Mouse (Mus musculus) C2C12 (cell line): ENCODE results near the gene Nek7.

Source experiments
- CEBPB ChIP-seq: IDR thresholded peaks from one replicate; pipeline ENCODE4 v1.6.1; 2011; ENCODE audit warnings: low read depth, mild to moderate bottlenecking, control low read depth, moderate library complexity
- CTCF ChIP-seq: IDR thresholded peaks from one replicate; pipeline ENCODE4 v1.5.1; 2011; ENCODE audit not compliant: control insufficient read depth, insufficient read depth, insufficient read length
- USF1 ChIP-seq: IDR thresholded peaks from one replicate; pipeline ENCODE4 v1.6.1; 2011; ENCODE audit warnings: low read depth, mild to moderate bottlenecking, control low read depth, moderate library complexity

DNA sequence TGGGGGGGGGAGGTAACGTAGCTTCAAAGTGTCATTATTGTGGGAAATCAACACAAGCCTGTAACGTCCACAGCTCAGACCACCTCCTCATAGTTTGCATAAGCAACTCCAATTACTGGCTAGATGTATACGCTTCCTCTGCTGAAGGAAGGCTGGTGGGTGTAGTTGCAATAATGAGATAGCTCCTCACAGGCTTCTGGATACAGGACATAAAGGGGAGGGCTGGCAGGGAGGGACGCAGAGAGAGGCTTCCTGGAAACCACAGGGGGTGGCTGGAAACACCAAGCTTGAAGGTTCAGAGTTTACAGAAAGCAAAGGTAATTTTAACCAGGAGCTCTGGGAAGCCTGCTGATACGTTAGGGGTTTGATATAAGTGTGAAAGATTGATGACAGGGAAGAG, 115.7 kb downstream of the Nek7 start:
- TF ChIP-seq CEBPB: no peak
- no peak for TF ChIP-seq CTCF
- TF ChIP-seq USF1: no peak
